ENCODE assay signal across 12 mouse cellular contexts in genomic region chr2:160062148-160062937, GRCm38 (mm10).
A peak's percentile ranks its signal among the peaks of the same experiment; 100 is the strongest.
DNase-seq lines count a peak whose midpoint lies in the region; ATAC-seq and TF ChIP-seq lines count a peak whose summit lies in the region.
"Had no signal": no experiment of that assay in that cellular context is flagged by ENCODE, and none has a peak within 500 bp of the region (broad histone marks: within the 10 kb centered on the region; RNA-seq: fewer than 3 reads in every experiment).

No protein-coding gene starts in this region.

- no peak overlapping the region for H3K9ac ChIP-seq in heart, postnatal 0 days (replicated peaks; ENCODE audit: low read depth, low read length)
- H3K9ac ChIP-seq in midbrain, postnatal 0 days (replicated peaks; ENCODE audit: low read length, poor library complexity, severe bottlenecking) = no peak overlapping the region
- no peak overlapping the region for H3K9ac ChIP-seq in midbrain, embryonic 14.5 days (replicated peaks; ENCODE audit: low read length)
- H3K9ac ChIP-seq: forebrain, embryonic 12.5 days; midbrain, embryonic 12.5 days had no signal

- intact Hi-C loops in heart, postnatal 36 days (cut with DNase I) = loop anchor here (10.0 kb wide), 1 partner anchor 512 kb away; no protein-coding TSS in a partner anchor

- WGBS in heart, postnatal 0 days = 61% methylated on average over 4 of the region's 4 CpGs
- WGBS in midbrain, postnatal 0 days = 66% methylated on average over 4 of the region's 4 CpGs
- 79% methylated on average over 4 of the region's 4 CpGs for WGBS in midbrain, embryonic 14.5 days

- peaks cover 14% of the 10 kb centered on the region for H3K4me1 ChIP-seq in heart, postnatal 0 days (ENCODE audit: control insufficient read depth, insufficient read depth)
- 0 out of 2 replicates have a peak, but pooled peaks cover 2% of the 10 kb centered on the region for H3K4me1 ChIP-seq in midbrain, postnatal 0 days (ENCODE audit: insufficient read depth, low read length)
- no peaks in the 10 kb centered on the region for H3K4me1 ChIP-seq in midbrain, embryonic 14.5 days (ENCODE audit: control insufficient read depth, insufficient read depth, low read length)

- TF ChIP-seq CTCF in heart, postnatal 0 days (IDR thresholded peaks at IDR 0.05; ENCODE audit: low read depth) = peak; percentile 54
- TF ChIP-seq CTCF in midbrain, postnatal 0 days (IDR thresholded peaks at IDR 0.05) = peak; percentile 40

- no peak overlapping the region for H3K4me3 ChIP-seq in heart, postnatal 0 days (ENCODE audit: low read depth, low read length)
- H3K4me3 ChIP-seq in midbrain, postnatal 0 days (ENCODE audit: low read depth, low read length) = no peak overlapping the region
- H3K4me3 ChIP-seq in midbrain, embryonic 14.5 days (replicated peaks; ENCODE audit: low read depth, low read length) = no peak overlapping the region
- H3K4me3 ChIP-seq: forebrain, embryonic 12.5 days; midbrain, embryonic 12.5 days had no signal

- H3K27me3 ChIP-seq in heart, postnatal 0 days (ENCODE audit: control insufficient read depth, insufficient read depth, low read length) = no peaks in the 10 kb centered on the region
- no peaks in the 10 kb centered on the region for H3K27me3 ChIP-seq in midbrain, postnatal 0 days (ENCODE audit: insufficient read depth, low read length)
- no peaks in the 10 kb centered on the region for H3K27me3 ChIP-seq in midbrain, embryonic 14.5 days (ENCODE audit: control insufficient read depth, insufficient read depth, low read length)
- H3K27me3 ChIP-seq: midbrain, embryonic 12.5 days had no signal

- peak; percentile 25 for DNase-seq in heart, postnatal 0 days (ENCODE audit: low spot score)
- no peak for DNase-seq in heart, postnatal 36 days
- DNase-seq in midbrain, postnatal 0 days (ENCODE audit: low spot score) = no peak
- no peak for DNase-seq in midbrain, embryonic 14.5 days
- DNase-seq in kidney, adult 9 months = peak; percentile 32
- peak; percentile 25 for DNase-seq in yolk sac, embryonic 10.5 days (ENCODE audit: low spot score)
- DNase-seq in retina, embryonic 14.5 days (ENCODE audit: low spot score) = no peak
- no peak for DNase-seq in cerebellum, postnatal 25 days
- DNase-seq: spleen, adult 18-20 months; thymus, postnatal 36 days had no signal

- no peaks in the 10 kb centered on the region for H3K36me3 ChIP-seq in heart, postnatal 0 days (replicated peaks; ENCODE audit: control insufficient read depth, insufficient read depth, low read length)
- no peaks in the 10 kb centered on the region for H3K36me3 ChIP-seq in midbrain, postnatal 0 days (ENCODE audit: insufficient read depth, low read length)
- H3K36me3 ChIP-seq in midbrain, embryonic 14.5 days (ENCODE audit: control insufficient read depth, insufficient read depth, low read length) = no peaks in the 10 kb centered on the region
- H3K36me3 ChIP-seq: forebrain, embryonic 12.5 days; midbrain, embryonic 12.5 days had no signal

- H3K9me3 ChIP-seq in heart, postnatal 0 days (replicated peaks; ENCODE audit: control insufficient read depth, low read length) = no peaks in the 10 kb centered on the region
- H3K9me3 ChIP-seq in midbrain, postnatal 0 days (ENCODE audit: low read length) = no peaks in the 10 kb centered on the region
- H3K9me3 ChIP-seq in midbrain, embryonic 14.5 days (ENCODE audit: control insufficient read depth, low read length) = no peaks in the 10 kb centered on the region
- H3K9me3 ChIP-seq: forebrain, embryonic 12.5 days; midbrain, embryonic 12.5 days had no signal

- no peak for ATAC-seq in heart, postnatal 0 days (ENCODE audit: insufficient read depth, low read depth)
- no peak for ATAC-seq in midbrain, postnatal 0 days (ENCODE audit: low FRiP score)
- no peak for ATAC-seq in midbrain, embryonic 14.5 days (ENCODE audit: low FRiP score, low TSS enrichment)

- no peak overlapping the region for H3K27ac ChIP-seq in heart, postnatal 0 days (ENCODE audit: low read depth)
- H3K27ac ChIP-seq in midbrain, postnatal 0 days (ENCODE audit: low read depth, low read length) = no peak overlapping the region
- no peak overlapping the region for H3K27ac ChIP-seq in midbrain, embryonic 14.5 days (replicated peaks; ENCODE audit: low read depth, low read length)
- H3K27ac ChIP-seq: forebrain, embryonic 12.5 days; midbrain, embryonic 12.5 days had no signal

- no peak for TF ChIP-seq EP300 in heart, postnatal 0 days (IDR thresholded peaks at IDR 0.05; ENCODE audit: low read depth)

- no peak overlapping the region for H3K4me2 ChIP-seq in heart, postnatal 0 days (ENCODE audit: low read depth, low read length)
- H3K4me2 ChIP-seq in midbrain, postnatal 0 days (ENCODE audit: low read depth, low read length, poor library complexity, severe bottlenecking) = no peak overlapping the region
- no peak overlapping the region for H3K4me2 ChIP-seq in midbrain, embryonic 14.5 days (ENCODE audit: low read length)
- H3K4me2 ChIP-seq: forebrain, embryonic 12.5 days; midbrain, embryonic 12.5 days had no signal

Comparison
In these comparisons a context has a peak if more than half of its experiments do, and no peak if none do; other contexts are left out.
1. DNase-seq: peak in heart, postnatal 0 days (single experiment), kidney, adult 9 months (single experiment) and yolk sac, embryonic 10.5 days (single experiment); none in heart, postnatal 36 days (0 of 2), midbrain, postnatal 0 days (single experiment), midbrain, embryonic 14.5 days (single experiment), retina, embryonic 14.5 days (single experiment) and cerebellum, postnatal 25 days (0 of 2).